ENCODE assay signal across 8 mouse cellular contexts in the genomic region with DNA sequence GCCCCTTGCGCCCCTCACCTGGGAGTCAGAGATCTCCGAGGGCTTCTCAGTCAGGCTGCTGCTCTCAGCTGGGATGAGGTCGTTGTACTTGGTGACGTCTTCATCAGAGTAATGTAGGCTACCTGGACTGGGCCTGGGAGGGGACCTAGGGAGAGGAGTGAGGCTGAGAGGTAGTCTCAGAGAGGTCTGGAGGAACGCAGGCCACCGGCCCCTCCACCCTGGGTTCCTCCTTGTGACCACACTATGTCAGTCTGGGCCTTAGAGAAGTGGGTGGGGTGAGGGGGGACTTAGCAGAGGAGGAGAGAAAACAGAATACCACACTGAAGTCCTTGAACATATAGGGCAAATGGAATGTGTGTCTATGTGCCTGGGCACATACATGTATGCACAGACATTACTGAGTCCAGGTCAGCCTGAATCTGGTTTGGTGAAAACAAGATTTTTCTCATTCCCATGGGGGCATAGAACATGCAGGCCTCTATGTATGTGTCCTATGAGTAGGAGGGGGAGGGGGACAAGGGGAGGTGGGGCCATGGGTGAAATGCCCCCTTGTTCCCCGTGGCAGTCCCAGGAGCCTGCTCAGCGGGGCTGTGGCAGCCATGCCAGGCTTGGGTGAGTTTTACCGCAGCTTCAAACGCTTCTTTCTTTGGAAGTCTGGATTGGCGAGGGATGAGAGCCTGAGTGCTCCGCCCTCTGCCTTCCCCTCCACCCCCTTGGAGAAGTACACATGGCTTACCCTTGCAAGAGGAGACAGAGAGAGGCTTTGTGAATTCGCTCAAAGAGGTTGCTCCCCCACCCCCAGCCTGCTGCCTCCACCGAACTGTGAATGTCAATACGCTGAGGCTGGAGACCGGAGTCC. TPM values are rescaled to one million over a fixed set of nuclear protein-coding genes. Genes with fewer than 3 reads are reported as not detected.
DNase-seq lines count a peak whose midpoint lies in the region; ATAC-seq lines count a peak whose summit lies in the region.
"Had no signal": no experiment of that assay in that cellular context is flagged by ENCODE, and none has a peak within 500 bp of the region (broad histone marks: within the 10 kb centered on the region; RNA-seq: fewer than 3 reads in every experiment).

No protein-coding gene starts in this region.

- no peaks in the 10 kb centered on the region for H3K27me3 ChIP-seq in limb, embryonic 13.5 days

- H3K9ac ChIP-seq in limb, embryonic 13.5 days = 0 out of 2 replicates have a peak overlapping the region, but pooled peaks have one; percentile 4

- H3K4me3 ChIP-seq in limb, embryonic 13.5 days = no peak overlapping the region
- H3K4me3 ChIP-seq: erythroblast, embryonic 14.5 days had no signal

- 48% methylated on average over 16 of the region's 16 CpGs for WGBS in limb, embryonic 13.5 days

- peak; percentile 57 for ATAC-seq in limb, embryonic 13.5 days (ENCODE audit: low FRiP score, low read depth)

- peak overlapping the region; percentile 77 for H3K27ac ChIP-seq in limb, embryonic 13.5 days

- H3K4me1 ChIP-seq in limb, embryonic 13.5 days = peaks cover 40% of the 10 kb centered on the region

- no peaks in the 10 kb centered on the region for H3K9me3 ChIP-seq in limb, embryonic 13.5 days

- no peak overlapping the region; the same call in 1 of the 2 replicates for H3K4me2 ChIP-seq in limb, embryonic 13.5 days (replicated peaks)

- peaks cover 9% of the 10 kb centered on the region for H3K36me3 ChIP-seq in limb, embryonic 13.5 days

- peak; percentile 26 for DNase-seq in right cerebral cortex, postnatal 25 days
- no peak for DNase-seq in right cerebral cortex, postnatal 14 days
- DNase-seq in frontal cortex, adult 2 months (ENCODE audit: extremely low spot score in 1 of 2, low spot score in 1 of 2) = peak; percentile 57 to 59
- no peak for DNase-seq in gastrocnemius, postnatal 14 days
- DNase-seq in heart, adult 8-10 months (ENCODE audit: low spot score) = no peak
- no peak for DNase-seq in gastrocnemius, adult 8-10 months (ENCODE audit: low spot score in 2 of 2)

- intact Hi-C loops in gastrocnemius, postnatal 14 days (cut with DNase I; ENCODE audit: low total_unique reads) = no loop called here

RNA-seq across cellular contexts. Expression of gene Cdc42ep4, which starts 39.9 kb away (rescaled TPM):
- 27.6 and 27.9 TPM in 2 replicates for polyA plus RNA-seq in frontal cortex, adult 2 months (2012; rRNA removed)
- polyA plus RNA-seq in limb, embryonic 13.5 days (2015; fragmentation: Nextera tagmentation; extraction: Ambion mirVana) = 96.6 and 102 TPM in 2 replicates
- 10 to 100 TPM; 15.7 to 16.2 TPM for total RNA-seq in gastrocnemius, postnatal 14 days (2021)
- total RNA-seq in heart, adult 8-10 months (2022) = 10 to 100 TPM in 3 of 4 experiments, 1 to 10 TPM in 1; 9.7 to 16.5 (median 14.7) TPM
- total RNA-seq in gastrocnemius, adult 8-10 months (2022) = 1 to 10 TPM; 2.8 to 6.4 (median 5.0) TPM

Comparison
In these comparisons a context has a peak if more than half of its experiments do, and no peak if none do; other contexts are left out.
1. DNase-seq: peak in right cerebral cortex, postnatal 25 days (single experiment) and frontal cortex, adult 2 months (2 of 2); none in right cerebral cortex, postnatal 14 days (single experiment), gastrocnemius, postnatal 14 days (single experiment), heart, adult 8-10 months (single experiment) and gastrocnemius, adult 8-10 months (0 of 2).